Mouse (Mus musculus) neural tube, embryonic 15.5 days (tissue): ENCODE measurements around the gene Olfr18. TPM values are rescaled to one million over a fixed set of nuclear protein-coding genes. Genes with fewer than 3 reads are reported as not detected.

Source experiments
- polyA plus RNA-seq: library from polyadenylated mRNA; unstranded; fragments of >200 nt; fragmentation: Nextera tagmentation; extraction: Ambion mirVana; gene quantifications from 2 replicates; pipeline ENCODE4 v1.2.1, GENCODE M21; 2015

The Olfr18 gene
- polyA plus RNA-seq, 1 experiment from 2014 or later: 0.09 TPM

Other genes starting within 250 kb of the Olfr18 start
- not detected in 2 replicates for gene Olfr868, start 237.5 kb downstream of the Olfr18 start, polyA plus RNA-seq
- gene Olfr869, start 207.1 kb downstream of the Olfr18 start, polyA plus RNA-seq: not detected in 2 replicates
- not detected in 2 replicates for gene Olfr870, start 162.0 kb downstream of the Olfr18 start, polyA plus RNA-seq
- gene Olfr871, start 123.9 kb downstream of the Olfr18 start, polyA plus RNA-seq: not detected in 2 replicates
- gene Olfr872, start 99.0 kb downstream of the Olfr18 start, polyA plus RNA-seq: not detected in 2 replicates
- gene Olfr39, start 53.7 kb downstream of the Olfr18 start, polyA plus RNA-seq: not detected in 2 replicates
- gene Olfr873, start 37.6 kb downstream of the Olfr18 start, polyA plus RNA-seq: not detected in 2 replicates
- gene Zfp560, start 49.1 kb upstream of the Olfr18 start, polyA plus RNA-seq: 33.5 and 37.9 TPM in 2 replicates
- gene Zfp26, start 124.1 kb upstream of the Olfr18 start, polyA plus RNA-seq: 12.1 and 13.6 TPM in 2 replicates
- gene Zfp426, start 156.7 kb upstream of the Olfr18 start, polyA plus RNA-seq: 30.3 and 32.7 TPM in 2 replicates
- 82.9 and 91.7 TPM in 2 replicates for gene Zfp266, start 185.3 kb upstream of the Olfr18 start, polyA plus RNA-seq
- 38.6 and 44.8 TPM in 2 replicates for gene Zfp846, start 245.2 kb upstream of the Olfr18 start, polyA plus RNA-seq